Mouse (Mus musculus): ENCODE measurements around the gene Zscan4e.
"Not testable (repeated sequence)": the region's sequence is repeated elsewhere in the genome, so short reads cannot be mapped to it uniquely, and the experiment has no call there.

DNA sequence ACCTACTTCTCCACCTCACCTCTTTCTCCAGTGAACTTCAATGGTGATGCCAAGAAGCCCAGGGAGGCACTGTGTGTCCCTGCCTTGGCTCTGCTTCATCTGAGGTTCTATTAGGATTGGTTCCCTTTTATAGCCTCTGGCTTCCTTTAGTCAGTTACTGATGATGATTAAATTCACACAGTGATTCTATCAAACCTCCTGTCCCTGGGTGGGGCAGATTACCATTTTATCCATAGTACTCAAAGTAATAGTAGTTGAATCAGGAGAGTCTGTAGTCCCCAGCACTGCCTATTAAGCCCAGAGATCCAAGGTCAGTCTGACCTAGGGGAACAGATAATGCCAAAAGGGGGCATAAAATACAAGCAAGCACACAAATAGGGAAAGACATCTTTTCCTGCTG lies at the start of gene Zscan4e:
- not testable (repeated sequence) for TF ChIP-seq POLR2A (IDR thresholded peaks at IDR 0.05; ENCODE audit: low read depth, low read length); MYC (IDR thresholded peaks at IDR 0.05; ENCODE audit: low read depth, low read length); NRF1 (IDR thresholded peaks at IDR 0.05; ENCODE audit: low read depth, low read length); ZC3H11A (IDR thresholded peaks at IDR 0.05; ENCODE audit: low read depth, low read length); ELF1 (IDR thresholded peaks at IDR 0.05; ENCODE audit: low read depth, low read length); ZNF384 (IDR thresholded peaks at IDR 0.05; ENCODE audit: low read depth, low read length); SIN3A (IDR thresholded peaks at IDR 0.05; ENCODE audit: low read length); ZMIZ1 (IDR thresholded peaks at IDR 0.05; ENCODE audit: low read depth, low read length); TBP (conservative IDR thresholded peaks at IDR 0.05; ENCODE audit: low read depth, low read length); CTCF (conservative IDR thresholded peaks at IDR 0.05 in 1 of 2, IDR thresholded peaks at IDR 0.05 in 1 of 2; ENCODE audit: low read depth in 2 of 2, low read length in 2 of 2); TCF12 (IDR thresholded peaks at IDR 0.05; ENCODE audit: low read depth, low read length); MXI1 (IDR thresholded peaks at IDR 0.05; ENCODE audit: low read depth, low read length); EP300 (IDR thresholded peaks at IDR 0.05; ENCODE audit: low read length); HCFC1 (IDR thresholded peaks at IDR 0.05; ENCODE audit: low read depth, low read length)

Measured in CH12.LX (cell line).